Mouse (Mus musculus): ENCODE measurements around the gene Hormad2. TPM values are rescaled to one million over a fixed set of nuclear protein-coding genes. Genes with fewer than 3 reads are reported as not detected.

Gene Hormad2
- polyA plus RNA-seq, 1 experiment from 2014 or later, result 0.51 TPM

GRCm38 (mm10) chr11:4319212-4319955 is 121.5 kb downstream of the Hormad2 start:
- Histone ChIP-seq H3K4me1 (replicated peaks; ENCODE audit: control insufficient read depth, insufficient read depth) (no peaks in the 10 kb centered on the region), H3K4me3 (ENCODE audit: low read depth, low read length) (no peak overlapping the region), H3K9me3 (ENCODE audit: control insufficient read depth, low read length) (no peaks in the 10 kb centered on the region), H3K27ac (replicated peaks) (no peak overlapping the region), H3K27me3 (ENCODE audit: control insufficient read depth, insufficient read depth, low read length) (no peaks in the 10 kb centered on the region), H3K9ac (ENCODE audit: low read length) (no peak overlapping the region), H3K4me2 (replicated peaks; ENCODE audit: low read depth) (no peak overlapping the region), H3K36me3 (ENCODE audit: control insufficient read depth, insufficient read depth, low read length) (no peaks in the 10 kb centered on the region)
- no peak for DNase-seq (ENCODE audit: low spot score)
- TF ChIP-seq CTCF (IDR thresholded peaks at IDR 0.05; ENCODE audit: low read depth), result no peak
- TF ChIP-seq EP300 (optimal IDR thresholded peaks at IDR 0.05), result no peak
- no peak for ATAC-seq (ENCODE audit: low FRiP score, low TSS enrichment)
- WGBS, result 83% methylated on average over 14 of the region's 14 CpGs

- no peak for DNase-seq (ENCODE audit: low spot score)
- no peak for TF ChIP-seq CTCF (IDR thresholded peaks at IDR 0.05; ENCODE audit: low read depth)
- TF ChIP-seq EP300 (optimal IDR thresholded peaks at IDR 0.05), result no peak
Measured at GRCm38 (mm10) chr11:4318011-4318410, 122.9 kb downstream of the Hormad2 start.

GRCm38 (mm10) chr11:4317287-4317686 is 123.6 kb downstream of the Hormad2 start:
- TF ChIP-seq CTCF (IDR thresholded peaks at IDR 0.05; ENCODE audit: low read depth) (no peak), EP300 (optimal IDR thresholded peaks at IDR 0.05) (no peak)
- WGBS, result 29% methylated on average over 5 of the region's 5 CpGs
- no peak overlapping the region for H3K4me3 ChIP-seq (ENCODE audit: low read depth, low read length)
- H3K27me3 ChIP-seq (ENCODE audit: control insufficient read depth, insufficient read depth, low read length), result no peaks in the 10 kb centered on the region
- H3K36me3 ChIP-seq (ENCODE audit: control insufficient read depth, insufficient read depth, low read length), result no peaks in the 10 kb centered on the region
- ATAC-seq (ENCODE audit: low FRiP score, low TSS enrichment) (no peak), DNase-seq (ENCODE audit: low spot score) (no peak)
- H3K27ac ChIP-seq (replicated peaks), result no peak overlapping the region
- H3K9ac ChIP-seq (ENCODE audit: low read length), result no peak overlapping the region
- no peaks in the 10 kb centered on the region for H3K9me3 ChIP-seq (ENCODE audit: control insufficient read depth, low read length)
- no peak overlapping the region for H3K4me2 ChIP-seq (replicated peaks; ENCODE audit: low read depth)
- H3K4me1 ChIP-seq (replicated peaks; ENCODE audit: control insufficient read depth, insufficient read depth), result no peaks in the 10 kb centered on the region

More at GRCm38 (mm10) chr11:4318011-4318410, 122.9 kb downstream of the Hormad2 start:
- H3K4me2 ChIP-seq (replicated peaks; ENCODE audit: low read depth), result no peak overlapping the region
- H3K9ac ChIP-seq (ENCODE audit: low read length), result no peak overlapping the region
- H3K36me3 ChIP-seq (ENCODE audit: control insufficient read depth, insufficient read depth, low read length), result no peaks in the 10 kb centered on the region
- H3K4me1 ChIP-seq (replicated peaks; ENCODE audit: control insufficient read depth, insufficient read depth), result no peaks in the 10 kb centered on the region
- no peaks in the 10 kb centered on the region for H3K27me3 ChIP-seq (ENCODE audit: control insufficient read depth, insufficient read depth, low read length)
- WGBS, result 54% methylated on average over 3 of the region's 3 CpGs
- H3K27ac ChIP-seq (replicated peaks), result no peak overlapping the region
- ATAC-seq (ENCODE audit: low FRiP score, low TSS enrichment), result no peak
- H3K9me3 ChIP-seq (ENCODE audit: control insufficient read depth, low read length), result no peaks in the 10 kb centered on the region
- no peak overlapping the region for H3K4me3 ChIP-seq (ENCODE audit: low read depth, low read length)

DNA sequence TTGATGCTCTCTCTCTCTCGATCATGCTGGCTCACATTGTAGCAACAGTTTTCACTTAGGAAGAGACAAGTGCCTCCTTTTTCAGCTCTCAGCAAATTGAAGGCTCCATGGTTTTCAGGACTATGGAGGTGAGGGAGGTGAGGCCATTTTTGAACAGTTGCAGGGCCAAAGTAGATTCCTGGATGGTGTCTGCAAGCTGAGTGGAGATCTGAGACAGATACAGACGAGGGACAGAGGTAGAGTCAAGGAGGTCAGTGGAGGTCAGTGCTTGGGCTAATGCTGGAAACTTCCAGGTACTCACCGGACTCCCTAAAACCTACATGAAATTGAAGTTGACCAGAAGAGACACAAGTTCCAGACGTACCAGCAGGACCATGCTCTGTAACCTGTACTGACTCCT is 128.7 kb downstream of the Hormad2 start:
- Histone ChIP-seq H3K36me3 (ENCODE audit: control insufficient read depth, insufficient read depth, low read length) (no peaks in the 10 kb centered on the region), H3K27ac (replicated peaks) (no peak overlapping the region), H3K4me3 (ENCODE audit: low read depth, low read length) (no peak overlapping the region), H3K9me3 (ENCODE audit: control insufficient read depth, low read length) (no peaks in the 10 kb centered on the region), H3K4me1 (replicated peaks; ENCODE audit: control insufficient read depth, insufficient read depth) (no peaks in the 10 kb centered on the region), H3K9ac (ENCODE audit: low read length) (no peak overlapping the region), H3K27me3 (ENCODE audit: control insufficient read depth, insufficient read depth, low read length) (no peaks in the 10 kb centered on the region), H3K4me2 (replicated peaks; ENCODE audit: low read depth) (no peak overlapping the region)
- no peak for DNase-seq (ENCODE audit: low spot score)
- TF ChIP-seq EP300 (optimal IDR thresholded peaks at IDR 0.05) (no peak), CTCF (IDR thresholded peaks at IDR 0.05; ENCODE audit: low read depth) (no peak)
- WGBS, result 81% methylated on average over 4 of the region's 4 CpGs
- ATAC-seq (ENCODE audit: low FRiP score, low TSS enrichment), result no peak

DNA sequence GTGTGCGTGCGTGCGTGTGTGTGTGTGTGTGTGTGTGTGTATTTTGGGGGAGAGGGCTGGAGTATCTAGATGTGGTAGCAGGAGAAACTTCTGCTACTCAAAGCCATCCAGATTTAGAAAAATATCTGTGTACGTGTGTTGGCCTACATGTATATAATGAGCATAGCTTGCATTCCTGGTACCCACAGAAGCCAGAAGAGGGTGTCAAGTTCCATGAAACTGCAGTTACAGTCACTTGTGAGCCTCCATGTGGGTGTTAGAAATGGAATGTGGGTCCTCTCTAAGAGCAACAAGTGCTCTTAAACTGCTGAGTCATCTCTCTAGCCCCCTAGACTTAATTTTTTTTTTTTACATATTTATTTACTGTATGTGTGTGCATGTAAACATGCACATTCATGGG is 130.6 kb downstream of the Hormad2 start:
- no peak for ATAC-seq (ENCODE audit: low FRiP score, low TSS enrichment)
- no peak for DNase-seq (ENCODE audit: low spot score)
- H3K27me3 ChIP-seq (ENCODE audit: control insufficient read depth, insufficient read depth, low read length), result no peaks in the 10 kb centered on the region
- WGBS, result 86% methylated on average over 4 of the region's 4 CpGs
- H3K4me3 ChIP-seq (ENCODE audit: low read depth, low read length), result no peak overlapping the region
- no peak overlapping the region for H3K27ac ChIP-seq (replicated peaks)
- TF ChIP-seq EP300 (optimal IDR thresholded peaks at IDR 0.05) (no peak), CTCF (IDR thresholded peaks at IDR 0.05; ENCODE audit: low read depth) (peak; percentile 20)
- H3K36me3 ChIP-seq (ENCODE audit: control insufficient read depth, insufficient read depth, low read length), result no peaks in the 10 kb centered on the region
- no peak overlapping the region for H3K4me2 ChIP-seq (replicated peaks; ENCODE audit: low read depth)
- no peak overlapping the region for H3K9ac ChIP-seq (ENCODE audit: low read length)
- H3K9me3 ChIP-seq (ENCODE audit: control insufficient read depth, low read length), result no peaks in the 10 kb centered on the region
- no peaks in the 10 kb centered on the region for H3K4me1 ChIP-seq (replicated peaks; ENCODE audit: control insufficient read depth, insufficient read depth)

- Histone ChIP-seq H3K9ac (ENCODE audit: low read length) (no peak overlapping the region; the same call in 1 of the 2 replicates), H3K9me3 (ENCODE audit: control insufficient read depth, low read length) (no peaks in the 10 kb centered on the region), H3K27me3 (ENCODE audit: control insufficient read depth, insufficient read depth, low read length) (no peaks in the 10 kb centered on the region), H3K4me2 (replicated peaks; ENCODE audit: low read depth) (no peak overlapping the region), H3K4me1 (replicated peaks; ENCODE audit: control insufficient read depth, insufficient read depth) (no peaks in the 10 kb centered on the region), H3K4me3 (ENCODE audit: low read depth, low read length) (no peak overlapping the region), H3K27ac (replicated peaks) (no peak overlapping the region), H3K36me3 (ENCODE audit: control insufficient read depth, insufficient read depth, low read length) (no peaks in the 10 kb centered on the region)
- ATAC-seq (ENCODE audit: low FRiP score, low TSS enrichment), result no peak
- WGBS, result 85% methylated on average over 4 of the region's 4 CpGs
- TF ChIP-seq CTCF (IDR thresholded peaks at IDR 0.05; ENCODE audit: low read depth) (no peak), EP300 (optimal IDR thresholded peaks at IDR 0.05) (no peak)
- no peak for DNase-seq (ENCODE audit: low spot score)
Measured at GRCm38 (mm10) chr11:4309613-4310012, 131.3 kb downstream of the Hormad2 start.

All from stomach, postnatal 0 days (tissue).